Mouse (Mus musculus) MEL (cell line): ENCODE measurements around the gene Ddrgk1.

ENCODE experiments used
- CTCF ChIP-seq, 3 experiments: IDR thresholded peaks in 2 of 3; conservative IDR thresholded peaks in 1 of 3; 2 replicates each; pipeline ENCODE4 v1.5.1; 2011 to 2012; ENCODE audit warnings: low read length in 3 of 3, low read depth in 2 of 3, mild to moderate bottlenecking in 2 of 3, improper control_type of control experiment in 1 of 3, inconsistent platforms in 1 of 3, mixed read lengths in 1 of 3, moderate library complexity in 1 of 3; ENCODE audit not compliant: control insufficient read depth in 1 of 3, insufficient read depth in 1 of 3, poor library complexity in 1 of 3, severe bottlenecking in 1 of 3
- EP300 ChIP-seq, 2 experiments: IDR thresholded peaks; 2 replicates each; pipeline ENCODE4 v1.6.1; 2011; ENCODE audit warnings: improper control_type of control experiment in 2 of 2, low read length in 2 of 2, low read depth in 1 of 2, mild to moderate bottlenecking in 1 of 2
- HCFC1 ChIP-seq: IDR thresholded peaks from 2 replicates; pipeline ENCODE4 v1.6.1; 2012; ENCODE audit warnings: low read depth, mild to moderate bottlenecking, inconsistent platforms, low read length, improper control_type of control experiment, moderate library complexity
- POLR2A ChIP-seq, 2 experiments: IDR thresholded peaks; 2 replicates each; pipeline ENCODE4 v1.6.1; 2011 to 2012; ENCODE audit warnings: low read length in 2 of 2, mild to moderate bottlenecking in 2 of 2, control low read depth in 1 of 2, improper control_type of control experiment in 1 of 2, low read depth in 1 of 2, moderate library complexity in 1 of 2; ENCODE audit not compliant: control insufficient read depth in 1 of 2, insufficient read depth in 1 of 2, poor library complexity in 1 of 2
- USF1 ChIP-seq: IDR thresholded peaks from 2 replicates; pipeline ENCODE4 v1.6.1; 2014; ENCODE audit warnings: low read depth, mild to moderate bottlenecking, inconsistent platforms, low read length, improper control_type of control experiment, moderate library complexity

GRCm38 (mm10) chr2:130613091-130613490, 51.4 kb downstream of the Ddrgk1 start:
- TF ChIP-seq USF1 (no peak), POLR2A (IDR thresholded peaks at IDR 0.05; ENCODE audit: control insufficient read depth in 1 of 2, insufficient read depth in 1 of 2, low read depth in 1 of 2, low read length in 2 of 2, poor library complexity in 1 of 2) (no peak), CTCF (IDR thresholded peaks at IDR 0.05 in 2 of 3, conservative IDR thresholded peaks at IDR 0.05 in 1 of 3; ENCODE audit: control insufficient read depth in 1 of 3, insufficient read depth in 1 of 3, low read depth in 2 of 3, low read length in 3 of 3, poor library complexity in 1 of 3, severe bottlenecking in 1 of 3) (peak; percentile 42 to 60 (median 42)), HCFC1 (no peak), EP300 (IDR thresholded peaks at IDR 0.05; ENCODE audit: low read depth in 1 of 2, low read length in 2 of 2) (no peak)
